Mouse (Mus musculus): Measurements from ENCODE around the gene Cavin4.

The Cavin4 gene

DNA sequence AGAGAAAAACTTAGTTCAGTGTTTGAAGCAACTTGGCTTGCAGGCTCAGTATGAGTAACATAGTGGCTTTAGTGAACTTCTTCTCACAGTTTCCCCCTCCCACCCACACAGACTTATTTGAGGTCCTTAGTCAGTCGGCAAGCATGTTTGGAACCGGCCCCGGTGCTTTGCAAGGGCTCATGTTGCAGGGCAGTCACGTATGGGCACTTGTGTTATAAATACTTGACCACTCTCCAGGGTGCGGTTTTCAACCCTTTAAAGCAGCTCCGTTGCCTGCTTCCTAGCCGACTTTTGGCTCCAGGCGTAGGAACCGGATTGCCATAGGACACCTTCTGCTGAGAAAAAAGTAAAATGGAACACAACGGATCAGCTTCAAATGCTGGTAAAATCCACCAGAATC is at the start of gene Cavin4:
TSS of gene Cavin4 (plus strand) at position 244 of the 400 bp plus-strand sequence.
- no peak for DNase-seq (ENCODE audit: low read depth, low spot score)

DNA sequence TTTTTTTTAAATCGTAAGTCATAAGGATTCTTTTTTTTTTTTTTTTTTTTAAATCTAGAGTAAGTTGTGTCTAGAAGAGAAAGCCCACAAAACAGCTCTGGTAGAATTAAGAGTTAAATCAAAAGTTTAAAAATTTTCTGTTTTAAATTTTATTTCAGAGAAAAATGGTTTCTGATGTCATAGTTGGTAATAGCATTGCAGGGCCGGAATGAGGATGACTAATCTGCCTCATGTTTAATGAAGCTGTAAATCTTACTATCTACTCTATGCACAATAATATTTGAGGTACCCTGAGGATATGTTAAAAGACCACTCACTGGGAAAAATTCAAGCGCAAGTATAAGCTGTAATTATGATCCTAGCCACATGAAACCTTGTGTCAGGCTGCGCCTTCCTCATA is 47.8 kb upstream of the Cavin4 start:
- no peak for DNase-seq (ENCODE audit: low read depth, low spot score)

DNA sequence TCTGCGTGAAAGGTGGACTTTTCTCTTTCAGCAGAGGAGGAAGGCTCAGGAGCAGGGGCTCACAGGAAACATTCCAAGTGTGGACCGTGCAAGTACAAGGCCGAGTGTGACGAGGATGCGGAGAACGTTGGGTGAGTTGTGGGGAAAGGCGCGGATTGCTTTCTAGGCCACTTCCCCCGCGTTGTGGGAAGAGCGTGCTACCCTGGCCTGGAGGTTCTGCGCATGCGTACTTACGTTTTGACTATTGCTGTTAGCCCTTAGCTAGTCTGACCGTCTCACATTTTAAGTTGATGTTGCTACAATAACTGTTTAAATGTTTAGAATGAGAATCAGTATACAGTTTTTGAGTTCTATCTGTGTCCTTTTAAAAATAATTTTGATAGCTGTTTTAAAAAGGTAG is 46.1 kb upstream of the Cavin4 start:
- no peak for DNase-seq (ENCODE audit: low read depth, low spot score)

DNA sequence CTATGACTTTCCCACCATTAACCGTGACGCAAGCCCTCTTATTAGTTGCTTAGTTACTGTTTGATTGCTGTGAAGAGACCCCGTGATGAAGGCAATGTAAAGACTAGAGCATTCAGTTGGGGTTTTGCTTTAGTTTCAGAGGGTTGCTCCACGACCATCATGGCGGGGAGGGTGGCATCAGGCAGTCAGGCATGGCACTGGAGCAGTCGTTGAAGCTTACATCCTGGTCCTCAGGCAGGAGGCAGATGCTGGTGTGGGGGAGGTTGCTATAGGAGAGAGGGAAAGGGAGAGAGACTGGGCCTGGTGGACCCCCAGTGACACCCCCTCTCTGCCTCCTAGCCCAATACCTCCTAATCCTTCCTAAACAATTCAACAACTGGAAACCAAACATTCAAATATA is 43.2 kb upstream of the Cavin4 start:
- no peak for DNase-seq (ENCODE audit: low read depth, low spot score)

DNA sequence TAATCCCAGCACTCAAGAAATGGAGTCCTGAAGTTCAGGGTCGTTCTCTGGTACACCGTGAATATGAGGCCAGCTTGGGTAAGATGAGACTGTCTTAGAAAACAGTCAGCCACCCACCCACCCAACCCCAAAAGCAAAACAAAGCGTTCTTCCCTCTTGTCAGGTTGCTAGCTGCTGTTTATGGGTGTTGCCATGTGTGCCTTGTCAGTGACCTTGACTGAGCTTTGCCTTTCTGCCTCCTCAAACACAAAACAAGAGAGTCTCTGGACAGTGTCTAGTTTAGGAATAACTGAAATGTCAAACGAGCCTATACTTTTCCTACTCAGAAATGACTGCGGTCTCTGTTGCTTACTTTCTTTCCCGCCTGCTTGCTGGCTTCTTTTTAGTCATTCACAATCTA is 41.1 kb upstream of the Cavin4 start:
- no peak for DNase-seq (ENCODE audit: low read depth, low spot score)

DNA sequence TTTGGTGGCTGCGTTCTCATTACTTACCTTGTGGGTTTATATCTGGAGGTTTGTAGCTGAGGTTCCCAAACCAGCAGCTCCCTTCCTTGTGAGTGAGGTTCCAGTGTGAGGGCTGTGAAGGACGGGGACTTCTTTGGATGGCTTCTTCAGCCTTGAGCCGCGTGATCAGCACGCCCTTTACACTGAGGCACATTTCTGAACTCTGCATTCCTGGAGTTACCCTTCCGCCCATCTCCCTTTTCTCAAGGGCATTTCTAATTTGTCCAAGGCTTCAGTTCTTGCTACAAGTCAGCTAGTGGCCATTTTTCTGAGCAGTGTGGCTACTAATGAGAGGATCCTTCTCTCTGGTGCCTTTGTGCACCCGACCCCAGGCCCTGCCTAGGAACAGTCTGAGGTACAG is 40.4 kb upstream of the Cavin4 start:
- DNase-seq (ENCODE audit: low read depth, low spot score) = no peak

DNA sequence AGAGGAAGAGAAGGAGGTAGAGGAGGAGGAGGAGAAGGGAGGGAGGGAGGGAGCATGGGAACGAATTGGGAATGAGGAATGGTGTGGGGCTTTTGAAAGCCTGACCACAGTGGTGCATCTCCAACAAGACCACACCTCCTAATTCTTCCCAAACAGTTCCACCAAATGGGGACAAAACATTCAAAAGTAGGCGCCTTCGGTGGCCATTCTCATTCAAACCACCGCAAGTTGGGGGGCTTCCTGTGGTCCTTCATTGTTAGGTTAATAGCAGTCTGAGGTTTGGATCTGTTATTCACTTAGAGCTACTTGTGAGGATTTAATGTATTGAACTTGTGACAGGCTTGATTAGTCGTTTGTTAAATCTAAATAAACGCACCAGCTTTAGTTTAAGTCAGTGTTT is 38.4 kb upstream of the Cavin4 start:
- no peak for DNase-seq (ENCODE audit: low read depth, low spot score)

DNA sequence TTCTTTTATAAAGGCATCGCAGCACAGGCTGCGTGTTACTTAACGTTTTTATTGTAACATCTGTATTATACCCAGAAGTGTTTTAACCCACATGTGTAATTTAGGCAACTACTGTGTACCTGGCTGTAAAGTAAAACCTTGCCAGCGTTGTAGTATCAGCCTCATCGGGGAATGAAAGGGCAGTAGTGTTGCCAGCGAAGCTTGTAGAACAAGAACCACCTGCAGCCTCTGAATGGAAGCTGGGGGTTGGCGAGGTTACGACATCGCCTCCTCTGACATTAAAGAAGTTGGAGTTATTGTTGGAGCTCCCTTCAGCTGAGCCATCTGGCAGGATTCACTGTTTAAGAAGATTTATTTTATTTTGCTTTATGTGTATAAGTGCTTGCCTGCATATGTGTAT is 37.5 kb upstream of the Cavin4 start:
- no peak for DNase-seq (ENCODE audit: low read depth, low spot score)

DNA sequence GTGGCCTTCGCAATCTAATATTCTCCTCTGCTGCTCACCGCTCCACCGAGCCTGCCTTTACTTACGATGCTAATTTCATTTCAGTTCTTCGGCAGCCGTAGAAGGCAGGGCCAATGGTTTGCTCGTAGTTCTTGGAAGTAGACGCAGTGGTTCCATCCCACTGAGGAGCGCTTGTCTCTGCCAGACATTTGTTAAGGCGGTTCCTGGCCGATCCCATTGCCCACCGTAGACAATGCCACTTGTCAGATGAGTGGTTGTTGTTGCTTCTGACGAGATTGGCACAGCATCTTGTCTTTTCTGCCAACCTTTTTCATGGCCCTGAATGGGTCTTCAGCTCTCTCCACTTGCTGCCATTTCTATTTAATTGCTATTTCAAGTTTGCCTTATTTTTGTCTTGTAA is 33.9 kb upstream of the Cavin4 start:
- no peak for DNase-seq (ENCODE audit: low read depth, low spot score)

DNA sequence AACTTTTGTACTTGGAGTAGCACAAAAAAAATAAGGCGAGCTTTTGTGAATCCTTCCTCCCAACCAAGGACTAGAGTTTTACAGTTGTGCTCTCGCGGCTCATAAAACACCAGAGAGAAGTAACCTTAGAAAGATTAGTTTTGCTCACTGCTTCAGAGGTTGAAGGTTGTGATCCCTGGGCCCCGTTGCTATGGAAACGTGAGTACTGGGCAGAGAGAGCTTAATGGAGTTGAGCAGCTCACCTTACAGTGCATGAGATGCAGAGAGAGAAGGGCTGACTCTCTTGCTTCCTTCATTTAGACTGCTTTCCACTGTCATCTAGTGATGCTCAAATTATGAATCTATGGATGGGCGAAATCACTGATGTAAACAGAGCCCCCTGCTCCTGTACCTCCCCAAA is 29.8 kb upstream of the Cavin4 start:
- DNase-seq (ENCODE audit: low read depth, low spot score) = no peak

DNA sequence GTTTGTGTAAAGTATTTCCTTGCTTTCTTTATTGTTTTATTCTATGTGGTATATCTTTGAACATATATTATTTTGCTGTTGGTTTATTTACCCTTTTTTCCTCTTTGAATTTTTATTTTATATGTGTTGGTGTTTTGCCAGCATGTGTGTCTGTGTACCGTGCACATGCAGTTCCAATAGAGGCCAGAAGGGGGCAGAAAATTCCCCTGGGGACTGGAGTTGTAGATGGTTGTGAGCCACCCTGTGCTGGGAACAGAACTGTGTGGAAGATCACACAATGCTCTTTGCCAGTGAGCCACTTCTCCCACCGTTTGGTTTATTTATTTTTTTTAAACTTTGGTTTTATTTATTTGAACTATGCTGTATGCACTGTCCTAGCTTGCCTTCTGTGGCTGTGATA is 29.3 kb upstream of the Cavin4 start:
- no peak for DNase-seq (ENCODE audit: low read depth, low spot score)

DNA sequence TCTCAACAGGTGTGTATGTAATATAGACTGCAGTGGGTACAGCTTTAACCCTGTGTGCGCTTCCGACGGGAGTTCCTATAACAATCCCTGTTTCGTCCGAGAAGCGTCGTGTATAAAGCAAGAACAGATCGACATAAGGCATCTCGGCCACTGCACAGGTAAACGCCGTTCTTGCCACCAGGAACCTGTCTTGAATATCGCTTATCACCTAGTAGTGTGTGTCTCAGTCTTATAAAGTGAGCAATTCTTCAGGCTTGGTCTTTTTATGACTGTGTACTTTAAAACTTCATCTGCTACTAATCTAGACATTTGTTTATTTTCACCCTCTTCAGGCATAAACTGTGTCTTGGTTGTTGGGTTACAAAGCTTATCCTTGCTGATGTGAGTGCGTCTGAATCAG is 26.5 kb upstream of the Cavin4 start:
- DNase-seq (ENCODE audit: low read depth, low spot score) = no peak

DNA sequence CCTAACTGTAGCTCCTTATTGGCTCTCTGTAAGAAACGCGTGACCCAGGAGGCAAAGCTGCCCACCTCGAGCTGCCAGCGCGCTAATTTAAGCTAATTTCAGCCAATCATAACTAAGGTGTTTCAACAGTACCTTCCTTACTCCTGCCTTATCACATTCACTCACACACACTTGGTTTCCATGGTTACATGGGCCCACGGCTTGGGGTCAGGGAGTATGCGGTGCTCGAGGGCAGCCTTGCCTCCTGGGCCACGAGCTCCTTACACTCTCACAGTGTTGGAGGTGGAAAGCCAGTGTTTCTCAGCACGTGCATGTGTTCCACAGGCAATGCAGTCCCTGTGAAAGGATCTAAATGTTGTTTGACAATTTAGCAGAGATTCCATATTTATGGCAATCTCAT is 25.2 kb upstream of the Cavin4 start:
- DNase-seq (ENCODE audit: low read depth, low spot score) = no peak

DNA sequence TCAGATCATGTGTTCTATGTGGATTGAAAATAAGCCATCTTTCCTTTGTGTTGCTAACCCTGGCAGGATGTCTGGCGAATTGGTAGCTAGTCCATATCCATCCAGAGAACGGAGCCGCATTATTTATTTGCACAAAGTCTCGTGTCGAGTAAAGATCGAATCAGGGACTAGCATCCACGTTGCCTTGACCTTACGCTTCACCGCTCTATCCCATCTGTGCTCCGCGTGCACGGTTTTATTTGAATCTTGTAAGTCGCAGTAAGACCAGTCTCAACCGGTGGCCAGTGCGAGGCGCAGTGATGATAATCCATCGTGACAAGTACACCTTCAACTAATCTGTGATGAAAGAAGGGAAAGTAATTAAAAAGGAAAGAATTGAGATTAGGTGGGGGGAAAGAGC is 23.8 kb upstream of the Cavin4 start:
- DNase-seq (ENCODE audit: low read depth, low spot score) = no peak

DNA sequence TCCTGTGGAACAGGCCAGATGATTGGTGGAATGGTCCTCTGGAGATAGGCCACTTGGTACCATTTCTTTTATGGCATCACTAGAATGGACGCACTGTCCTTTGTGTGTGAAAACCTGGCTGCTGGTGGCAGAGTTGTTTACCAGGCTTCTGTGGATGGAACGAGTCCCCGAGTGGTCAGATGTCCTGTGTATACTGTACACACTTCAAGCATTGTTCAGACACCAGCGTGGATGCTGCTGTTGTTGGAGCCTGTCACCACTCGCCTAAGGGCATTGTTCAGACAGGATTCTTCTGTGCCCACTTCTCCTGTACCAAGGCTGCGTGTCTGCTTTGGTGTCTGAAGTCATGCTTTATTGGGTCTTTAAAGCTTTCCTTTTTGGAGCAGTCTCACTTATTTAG is 19.5 kb upstream of the Cavin4 start:
- no peak for DNase-seq (ENCODE audit: low read depth, low spot score)

DNA sequence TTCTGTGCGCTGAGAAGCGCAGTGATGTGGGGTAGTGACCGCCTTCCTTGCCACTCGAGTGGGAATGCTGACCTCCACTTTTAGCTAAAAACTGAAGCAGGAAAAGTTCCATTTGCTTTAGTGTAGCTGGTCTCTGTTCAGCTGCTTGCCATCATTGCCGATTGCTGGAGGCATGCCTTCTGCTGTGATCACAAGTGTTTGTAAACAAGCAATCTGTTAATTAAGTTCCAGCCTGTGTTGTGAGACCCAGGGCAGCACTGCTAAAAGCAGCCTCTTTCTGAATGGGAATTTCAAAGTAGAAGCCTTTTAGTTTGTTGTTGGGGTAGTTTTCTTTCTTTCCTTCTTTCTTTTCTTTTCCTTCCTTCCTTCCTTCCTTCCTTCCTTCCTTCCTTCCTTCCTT is 17.2 kb upstream of the Cavin4 start:
- DNase-seq (ENCODE audit: low read depth, low spot score) = no peak

DNA sequence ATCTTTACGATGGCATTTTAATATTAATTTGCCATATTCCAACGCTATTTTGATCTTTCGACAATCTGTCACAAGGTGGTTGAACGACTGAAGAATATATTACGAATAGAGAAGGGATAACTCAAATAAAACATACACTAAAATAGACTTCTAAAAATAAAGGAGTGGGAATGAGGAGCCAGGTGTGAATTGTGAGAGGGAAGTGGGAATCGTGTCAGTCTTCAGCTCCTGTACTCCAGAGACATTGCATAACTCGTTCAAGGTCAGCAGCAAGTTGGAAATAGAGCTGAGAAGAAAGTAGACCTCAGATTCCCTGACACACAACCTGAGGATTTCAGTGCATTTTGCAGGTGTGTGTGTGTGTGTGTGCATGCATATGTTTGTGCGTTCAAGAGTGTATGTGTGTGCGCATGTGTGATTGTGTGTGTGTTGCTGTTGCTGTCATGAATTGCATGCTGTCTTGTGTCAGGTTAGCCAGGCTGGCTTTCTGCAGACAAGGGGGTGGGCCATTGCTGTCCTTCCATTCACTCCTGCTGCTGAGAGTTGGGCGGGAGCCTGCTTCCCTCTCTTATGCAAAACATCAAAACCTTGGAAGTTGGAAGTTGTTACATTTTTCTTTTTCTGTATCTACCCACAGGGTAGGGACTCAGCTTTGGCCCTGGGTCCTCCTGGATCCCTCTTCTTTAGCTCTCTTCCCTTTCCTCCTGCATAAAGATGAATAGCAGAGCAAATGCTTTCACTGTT is 12.5 kb upstream of the Cavin4 start:
- no peak for DNase-seq (ENCODE audit: low read depth, low spot score)

DNA sequence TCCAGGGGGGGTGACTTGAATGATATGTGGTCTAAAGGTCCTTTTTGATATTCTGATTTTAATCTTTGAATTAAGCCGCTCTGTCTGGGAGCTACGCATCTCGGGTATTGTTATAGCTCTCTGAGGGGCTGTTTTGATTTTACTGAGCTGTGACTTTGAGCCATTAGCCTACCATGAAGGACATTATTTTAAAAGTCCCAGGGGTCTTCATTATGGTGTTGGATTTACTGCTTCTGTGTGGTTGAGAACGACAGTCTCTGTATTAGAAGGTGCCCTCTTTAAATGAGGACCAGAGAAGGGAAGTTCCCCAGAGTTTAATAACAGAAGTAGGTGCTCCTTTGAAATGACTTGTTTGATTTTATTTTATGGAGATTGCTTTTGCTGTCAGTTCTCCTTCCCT is 9.2 kb upstream of the Cavin4 start:
- no peak for DNase-seq (ENCODE audit: low read depth, low spot score)

DNA sequence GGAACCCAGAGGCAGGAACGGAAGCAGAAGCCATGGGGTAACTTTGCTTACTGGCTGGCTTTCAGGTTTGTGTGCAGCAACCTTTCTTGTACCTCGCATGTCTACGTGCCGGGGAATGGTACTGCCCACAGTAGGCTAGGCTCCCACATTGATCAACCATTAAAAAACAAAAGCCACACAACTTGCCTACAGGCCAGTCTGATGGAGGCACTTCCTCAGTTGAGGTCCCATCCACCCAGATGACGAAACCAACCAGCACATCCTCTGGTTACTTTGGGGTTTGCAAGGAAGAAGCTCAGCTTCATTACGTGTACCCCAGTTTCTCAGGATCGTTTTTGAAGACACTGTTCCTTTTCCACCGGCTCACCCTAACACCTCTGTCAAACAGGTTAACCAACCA is 6.8 kb upstream of the Cavin4 start:
- DNase-seq (ENCODE audit: low read depth, low spot score) = no peak

DNA sequence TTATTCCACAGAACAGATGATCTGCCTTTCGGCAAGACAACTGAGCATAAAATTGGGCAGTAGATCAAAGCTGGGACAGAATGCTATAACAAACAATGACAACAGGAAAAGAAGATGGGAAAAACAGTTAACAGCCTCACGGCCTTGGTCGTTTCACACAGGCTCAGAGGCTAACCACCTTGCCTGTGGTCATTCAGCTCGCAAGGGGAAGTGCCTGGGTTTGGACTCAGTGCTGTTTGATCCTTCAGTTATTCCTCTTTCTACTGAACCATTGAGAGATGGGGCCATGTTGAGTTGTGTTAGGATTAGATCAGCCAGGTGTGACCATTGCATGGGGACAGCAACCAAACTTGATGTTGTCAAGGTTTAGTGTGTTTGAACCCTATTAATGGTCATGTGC is 3.2 kb upstream of the Cavin4 start:
- no peak for DNase-seq (ENCODE audit: low read depth, low spot score)

DNA sequence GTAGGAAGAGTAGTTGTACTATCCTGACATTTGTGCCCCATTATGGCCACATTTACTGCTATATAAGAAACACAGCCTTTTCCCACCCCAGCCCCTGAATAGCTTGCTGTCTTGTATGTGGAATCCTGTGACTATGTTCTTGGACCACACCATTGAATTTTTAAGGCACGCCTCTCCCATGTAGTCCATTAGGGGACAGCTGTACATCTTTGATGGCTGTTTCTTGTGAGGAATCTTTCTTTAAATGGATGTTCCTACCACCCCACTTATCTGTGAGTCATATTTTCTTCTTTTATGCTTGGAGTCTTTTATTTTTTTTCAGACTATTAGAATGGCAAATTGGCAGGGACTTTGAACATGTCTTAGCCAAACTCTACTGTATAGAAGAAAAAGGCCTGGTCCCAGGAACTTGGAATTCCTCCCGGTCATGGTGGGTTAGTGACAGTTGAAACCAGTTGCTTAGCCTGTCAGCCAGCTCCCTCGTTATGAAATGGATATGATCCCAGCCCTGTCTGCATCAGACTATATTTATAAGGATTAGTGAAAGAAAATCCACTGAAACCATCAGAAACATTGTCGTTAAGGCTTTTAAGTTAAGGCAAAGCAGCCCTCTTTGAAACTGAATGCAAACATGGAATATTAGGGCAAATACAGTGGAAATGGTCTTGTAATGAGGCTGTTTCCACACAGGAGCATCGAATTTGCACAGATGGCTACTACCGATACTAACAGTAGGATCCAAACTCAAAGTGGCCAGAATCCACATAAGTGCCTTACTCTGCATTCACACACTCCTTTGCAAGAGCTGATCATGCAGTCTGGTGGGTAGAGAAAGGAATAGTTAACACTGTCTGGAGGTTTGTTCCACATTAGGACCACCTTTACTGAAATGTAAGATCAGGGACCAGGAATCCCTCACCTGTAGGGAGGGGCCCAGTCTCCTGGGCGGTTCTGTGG is 2.4 kb upstream of the Cavin4 start:
- no peak for DNase-seq (ENCODE audit: low read depth, low spot score)

DNA sequence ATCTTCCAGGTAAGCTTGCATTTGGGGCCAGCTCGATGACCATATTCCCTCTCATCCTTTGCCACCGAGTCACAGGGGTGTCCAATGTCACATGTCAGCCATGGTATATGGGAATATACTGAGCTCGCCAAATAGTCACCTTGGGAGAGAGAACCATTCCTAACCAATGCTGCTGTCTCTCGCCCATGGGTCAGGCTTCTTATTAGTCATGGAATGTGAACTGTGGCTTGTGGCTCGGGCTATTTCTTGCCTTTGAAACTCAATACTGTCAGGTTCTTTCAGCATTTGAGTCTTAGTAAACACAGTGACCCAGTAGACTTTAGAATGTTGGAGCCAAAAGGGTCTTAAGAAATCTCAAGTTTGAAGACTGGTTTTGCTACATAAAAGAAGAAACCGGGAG is 707 bp downstream of the Cavin4 start:
- no peak for DNase-seq (ENCODE audit: low read depth, low spot score)

DNA sequence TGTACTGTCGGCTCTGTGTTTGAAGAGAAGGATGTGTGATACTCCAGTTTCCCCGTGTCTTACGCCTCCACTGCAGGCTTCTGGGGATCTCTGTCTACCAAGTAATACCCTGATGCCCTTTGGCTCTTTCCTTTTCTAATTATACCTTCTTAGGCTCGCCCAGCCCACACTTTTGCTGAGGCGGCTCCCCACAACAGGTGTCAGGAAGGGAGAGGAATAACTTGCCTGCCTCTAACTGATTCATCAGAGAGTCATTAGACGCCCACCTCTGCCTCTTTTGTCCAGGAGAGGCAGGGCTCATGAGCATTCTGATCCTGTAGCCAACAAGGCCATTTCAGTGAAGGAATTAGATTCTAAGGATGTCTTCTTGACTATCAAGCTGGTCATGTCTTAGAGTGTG is 4.0 kb downstream of the Cavin4 start:
- no peak for DNase-seq (ENCODE audit: low read depth, low spot score)

All from CD4-positive helper T cell, adult 2 months (primary cell).